Mouse (Mus musculus): ENCODE measurements around the gene Nudcd2. TPM values are rescaled to one million over a fixed set of nuclear protein-coding genes. Genes with fewer than 3 reads are reported as not detected.

Nudcd2 gene
- polyA plus RNA-seq, 1 experiment from 2014 or later = 137 TPM

GRCm38 (mm10) chr11:40747716-40748115, 14.2 kb downstream of the Nudcd2 start:
- WGBS = 67% methylated on average over 2 of the region's 2 CpGs
- H3K4me3 ChIP-seq (ENCODE audit: low read length) = no peak overlapping the region
- no peaks in the 10 kb centered on the region for H3K27me3 ChIP-seq (ENCODE audit: control insufficient read depth, insufficient read depth, low read depth, low read length)
- H3K4me2 ChIP-seq (ENCODE audit: low read depth, low read length) = no peak overlapping the region
- H3K9me3 ChIP-seq (ENCODE audit: control insufficient read depth, low read length) = no peaks in the 10 kb centered on the region
- H3K4me1 ChIP-seq (replicated peaks; ENCODE audit: control insufficient read depth, insufficient read depth, low read length) = no peaks in the 10 kb centered on the region
- no peak overlapping the region for H3K27ac ChIP-seq (ENCODE audit: low read length)
- no peak overlapping the region for H3K9ac ChIP-seq (ENCODE audit: low read length)
- H3K36me3 ChIP-seq (ENCODE audit: control insufficient read depth, insufficient read depth, low read length) = peaks cover 8% of the 10 kb centered on the region
- no peak for ATAC-seq (ENCODE audit: low read depth)

GRCm38 (mm10) chr11:40753836-40754235, 20.4 kb downstream of the Nudcd2 start:
- no peak for ATAC-seq (ENCODE audit: low read depth)
- H3K4me3 ChIP-seq (ENCODE audit: low read length) = 0 out of 2 replicates have a peak overlapping the region, but pooled peaks have one; percentile 11
- H3K27me3 ChIP-seq (ENCODE audit: control insufficient read depth, insufficient read depth, low read depth, low read length) = no peaks in the 10 kb centered on the region
- H3K36me3 ChIP-seq (ENCODE audit: control insufficient read depth, insufficient read depth, low read length) = peaks cover 8% of the 10 kb centered on the region
- WGBS = 44% methylated on average over 6 of the region's 6 CpGs
- no peaks in the 10 kb centered on the region for H3K9me3 ChIP-seq (ENCODE audit: control insufficient read depth, low read length)
- H3K27ac ChIP-seq (ENCODE audit: low read length) = no peak overlapping the region
- H3K4me2 ChIP-seq (ENCODE audit: low read depth, low read length) = peak overlapping the region; percentile 63
- H3K4me1 ChIP-seq (replicated peaks; ENCODE audit: control insufficient read depth, insufficient read depth, low read length) = peaks cover 7% of the 10 kb centered on the region
- no peak overlapping the region for H3K9ac ChIP-seq (ENCODE audit: low read length)

- peaks cover 7% of the 10 kb centered on the region for H3K4me1 ChIP-seq (replicated peaks; ENCODE audit: control insufficient read depth, insufficient read depth, low read length)
- no peaks in the 10 kb centered on the region for H3K27me3 ChIP-seq (ENCODE audit: control insufficient read depth, insufficient read depth, low read depth, low read length)
- peak overlapping the region; percentile 63 for H3K4me2 ChIP-seq (ENCODE audit: low read depth, low read length)
- H3K9ac ChIP-seq (ENCODE audit: low read length) = peak overlapping the region; percentile 91
- H3K9me3 ChIP-seq (ENCODE audit: control insufficient read depth, low read length) = no peaks in the 10 kb centered on the region
- H3K36me3 ChIP-seq (ENCODE audit: control insufficient read depth, insufficient read depth, low read length) = peaks cover 5% of the 10 kb centered on the region
- 1% methylated on average over 19 of the region's 19 CpGs for WGBS
- H3K4me3 ChIP-seq (ENCODE audit: low read length) = peak overlapping the region; percentile 75
- H3K27ac ChIP-seq (ENCODE audit: low read length) = peak overlapping the region; percentile 38; the same call in 1 of the 2 replicates
- ATAC-seq (ENCODE audit: low read depth) = no peak; the same call in 1 of the 2 replicates
Observed at GRCm38 (mm10) chr11:40754664-40755107, 21.2 kb downstream of the Nudcd2 start.

DNA sequence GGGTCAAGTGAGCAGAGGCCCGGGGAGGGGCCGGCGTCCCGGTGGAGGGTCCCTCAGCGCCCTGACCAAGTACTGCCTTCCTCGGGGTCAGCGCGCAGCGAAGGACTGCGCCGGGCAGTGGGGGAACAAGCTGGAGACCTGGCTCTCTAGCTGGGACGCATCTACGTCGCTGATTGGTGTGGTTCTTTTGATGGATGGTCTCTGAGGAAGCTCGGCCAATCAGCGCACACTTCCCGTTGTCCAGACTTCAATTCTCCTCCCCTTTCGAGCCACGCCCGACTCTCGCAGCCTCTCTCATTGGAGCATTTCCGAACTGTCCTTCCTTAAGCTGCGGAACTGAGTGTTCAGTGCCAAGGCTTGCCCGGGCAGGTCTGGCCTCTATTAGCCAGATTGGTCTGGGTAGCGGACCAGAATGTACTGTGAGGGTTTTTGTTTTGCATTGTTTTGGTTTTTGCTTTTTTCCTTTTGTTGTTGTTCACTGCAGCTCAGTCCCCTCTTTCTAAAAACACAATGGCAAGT, 21.7 kb downstream of the Nudcd2 start, which contains the start of gene Ccng1:
Ccng1 (minus strand) TSS at position 203 of the 519 bp plus-strand sequence.
- H3K27me3 ChIP-seq (ENCODE audit: control insufficient read depth, insufficient read depth, low read depth, low read length) = no peaks in the 10 kb centered on the region
- under 1% methylated on average over 25 of the region's 25 CpGs for WGBS
- peak within 1 kb of the TSS; percentile 75 for H3K4me3 ChIP-seq (ENCODE audit: low read length)

GRCm38 (mm10) chr11:40755968-40756367, 22.5 kb downstream of the Nudcd2 start:
- 89% methylated on average over 8 of the region's 8 CpGs for WGBS
- no peak overlapping the region for H3K4me2 ChIP-seq (ENCODE audit: low read depth, low read length)
- no peaks in the 10 kb centered on the region; the same call in 1 of the 2 replicates for H3K36me3 ChIP-seq (ENCODE audit: control insufficient read depth, insufficient read depth, low read length)
- H3K4me1 ChIP-seq (replicated peaks; ENCODE audit: control insufficient read depth, insufficient read depth, low read length) = peaks cover 7% of the 10 kb centered on the region
- no peak for ATAC-seq (ENCODE audit: low read depth)
- no peaks in the 10 kb centered on the region for H3K9me3 ChIP-seq (ENCODE audit: control insufficient read depth, low read length)
- H3K4me3 ChIP-seq (ENCODE audit: low read length) = no peak overlapping the region
- no peak overlapping the region for H3K9ac ChIP-seq (ENCODE audit: low read length)
- no peak overlapping the region for H3K27ac ChIP-seq (ENCODE audit: low read length)
- no peaks in the 10 kb centered on the region for H3K27me3 ChIP-seq (ENCODE audit: control insufficient read depth, insufficient read depth, low read depth, low read length)

More for the DNA sequence above, 21.7 kb downstream of the Nudcd2 start, which contains the start of gene Ccng1:
- H3K4me1 ChIP-seq (replicated peaks; ENCODE audit: control insufficient read depth, insufficient read depth, low read length) = peaks cover 7% of the 10 kb centered on the region
- H3K9me3 ChIP-seq (ENCODE audit: control insufficient read depth, low read length) = no peaks in the 10 kb centered on the region
- peak within 1 kb of the TSS; percentile 38; the same call in 1 of the 2 replicates for H3K27ac ChIP-seq (ENCODE audit: low read length)
- peak; percentile 100 for ATAC-seq (ENCODE audit: low read depth)
- H3K4me2 ChIP-seq (ENCODE audit: low read depth, low read length) = peak within 1 kb of the TSS; percentile 63
- peak within 1 kb of the TSS; percentile 91 for H3K9ac ChIP-seq (ENCODE audit: low read length)
- H3K36me3 ChIP-seq (ENCODE audit: control insufficient read depth, insufficient read depth, low read length) = peaks cover 2% of the 10 kb centered on the region; the same call in 1 of the 2 replicates

- ATAC-seq (ENCODE audit: low read depth) = no peak
- WGBS = 79% methylated on average over 8 of the region's 8 CpGs
- H3K27ac ChIP-seq (ENCODE audit: low read length) = no peak overlapping the region
- H3K36me3 ChIP-seq (ENCODE audit: control insufficient read depth, insufficient read depth, low read length) = no peaks in the 10 kb centered on the region
- no peak overlapping the region for H3K9ac ChIP-seq (ENCODE audit: low read length)
- no peak overlapping the region for H3K4me3 ChIP-seq (ENCODE audit: low read length)
- no peaks in the 10 kb centered on the region for H3K27me3 ChIP-seq (ENCODE audit: control insufficient read depth, insufficient read depth, low read depth, low read length)
- H3K4me1 ChIP-seq (replicated peaks; ENCODE audit: control insufficient read depth, insufficient read depth, low read length) = no peaks in the 10 kb centered on the region
- H3K9me3 ChIP-seq (ENCODE audit: control insufficient read depth, low read length) = no peaks in the 10 kb centered on the region
- H3K4me2 ChIP-seq (ENCODE audit: low read depth, low read length) = no peak overlapping the region
Observed at GRCm38 (mm10) chr11:40759896-40760295, 26.4 kb downstream of the Nudcd2 start.

DNA sequence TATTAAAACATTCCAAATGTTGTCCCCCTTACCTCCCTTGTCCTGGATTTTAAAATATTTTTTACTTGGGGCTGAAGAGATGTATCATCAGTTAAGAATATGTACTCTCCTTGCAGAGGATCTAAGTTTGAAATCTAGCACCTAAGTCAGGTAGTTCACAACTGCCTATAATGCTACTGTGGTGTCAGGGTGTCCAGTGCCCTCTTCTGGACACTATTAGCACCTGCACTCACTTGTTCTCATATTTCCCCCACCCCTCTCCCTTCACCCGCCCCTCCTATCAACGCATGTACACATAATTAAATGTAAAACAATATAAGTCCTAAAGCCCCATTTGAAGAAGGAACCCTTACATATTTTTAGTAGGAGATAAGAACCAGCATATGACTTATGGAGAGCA, 29.9 kb downstream of the Nudcd2 start:
- Histone ChIP-seq H3K27me3 (ENCODE audit: control insufficient read depth, insufficient read depth, low read depth, low read length) (no peaks in the 10 kb centered on the region), H3K9me3 (ENCODE audit: control insufficient read depth, low read length) (no peaks in the 10 kb centered on the region), H3K27ac (ENCODE audit: low read length) (no peak overlapping the region), H3K9ac (ENCODE audit: low read length) (no peak overlapping the region), H3K4me3 (ENCODE audit: low read length) (no peak overlapping the region), H3K4me1 (replicated peaks; ENCODE audit: control insufficient read depth, insufficient read depth, low read length) (no peaks in the 10 kb centered on the region), H3K36me3 (ENCODE audit: control insufficient read depth, insufficient read depth, low read length) (no peaks in the 10 kb centered on the region), H3K4me2 (ENCODE audit: low read depth, low read length) (no peak overlapping the region)
- no peak for ATAC-seq (ENCODE audit: low read depth)
- WGBS = 26% methylated on average over 2 of the region's 2 CpGs

GRCm38 (mm10) chr11:40764690-40765089, 31.2 kb downstream of the Nudcd2 start:
- ATAC-seq (ENCODE audit: low read depth) = no peak
- H3K27me3 ChIP-seq (ENCODE audit: control insufficient read depth, insufficient read depth, low read depth, low read length) = no peaks in the 10 kb centered on the region
- no peak overlapping the region for H3K27ac ChIP-seq (ENCODE audit: low read length)
- no peaks in the 10 kb centered on the region for H3K36me3 ChIP-seq (ENCODE audit: control insufficient read depth, insufficient read depth, low read length)
- no peak overlapping the region for H3K4me3 ChIP-seq (ENCODE audit: low read length)
- H3K4me2 ChIP-seq (ENCODE audit: low read depth, low read length) = no peak overlapping the region
- no peaks in the 10 kb centered on the region for H3K9me3 ChIP-seq (ENCODE audit: control insufficient read depth, low read length)
- no peaks in the 10 kb centered on the region for H3K4me1 ChIP-seq (replicated peaks; ENCODE audit: control insufficient read depth, insufficient read depth, low read length)
- H3K9ac ChIP-seq (ENCODE audit: low read length) = no peak overlapping the region
- 71% methylated on average over 4 of the region's 4 CpGs for WGBS

- Histone ChIP-seq H3K9me3 (ENCODE audit: control insufficient read depth, low read length) (no peaks in the 10 kb centered on the region), H3K9ac (ENCODE audit: low read length) (no peak overlapping the region), H3K4me2 (ENCODE audit: low read depth, low read length) (peak overlapping the region; percentile 32), H3K27ac (ENCODE audit: low read length) (no peak overlapping the region), H3K27me3 (ENCODE audit: control insufficient read depth, insufficient read depth, low read depth, low read length) (no peaks in the 10 kb centered on the region), H3K4me3 (ENCODE audit: low read length) (no peak overlapping the region), H3K36me3 (ENCODE audit: control insufficient read depth, insufficient read depth, low read length) (no peaks in the 10 kb centered on the region), H3K4me1 (replicated peaks; ENCODE audit: control insufficient read depth, insufficient read depth, low read length) (no peaks in the 10 kb centered on the region)
- ATAC-seq (ENCODE audit: low read depth) = no peak
- 38% methylated on average over 12 of the region's 12 CpGs for WGBS
Observed at GRCm38 (mm10) chr11:40775315-40776269, 42.1 kb downstream of the Nudcd2 start.

Measured in lung, embryonic 16.5 days (tissue).